Mouse (Mus musculus) limb, embryonic 12.5 days (tissue): Measurements from ENCODE around the gene Nrbp1. TPM values are rescaled to one million over a fixed set of nuclear protein-coding genes. Genes with fewer than 3 reads are reported as not detected.

Source experiments
- ATAC-seq: fragments of 200-750 bp; cut with Nextera tagmentation; 2 replicates; pipeline ENCODE4 v1.8.0; 2017; ENCODE audit warnings: low read depth, moderate TSS enrichment; ENCODE audit not compliant: insufficient number of reproducible peaks, insufficient read depth, low FRiP score, low TSS enrichment
- H3K27ac ChIP-seq: fragments of 300-500 bp; sonication (generic); 2 replicates; pipeline ENCODE4 v1.5.1; 2016; ENCODE audit warnings: mild to moderate bottlenecking, moderate library complexity
- H3K27me3 ChIP-seq: fragments of 300-500 bp; sonication (generic); 2 replicates; pipeline ENCODE4 v1.6.1; 2016; ENCODE audit warnings: mild to moderate bottlenecking, moderate library complexity
- H3K36me3 ChIP-seq: fragments of 300-500 bp; sonication (generic); 2 replicates; pipeline ENCODE4 v1.6.1; 2016; ENCODE audit warnings: mild to moderate bottlenecking, moderate library complexity
- H3K4me1 ChIP-seq: fragments of 300-500 bp; sonication (generic); replicated peaks from 2 replicates; pipeline ENCODE4 v1.6.1; 2016
- H3K4me2 ChIP-seq: fragments of 300-500 bp; sonication (generic); 2 replicates; pipeline ENCODE4 v1.6.1; 2016; ENCODE audit warnings: mild to moderate bottlenecking, moderate library complexity
- H3K4me3 ChIP-seq: fragments of 300-500 bp; sonication (generic); replicated peaks from 2 replicates; pipeline ENCODE4 v1.5.1; 2016; ENCODE audit warnings: mild to moderate bottlenecking
- H3K9ac ChIP-seq: fragments of 300-500 bp; sonication (generic); replicated peaks from 2 replicates; pipeline ENCODE4 v1.6.1; 2016; ENCODE audit warnings: mild to moderate bottlenecking, moderate library complexity
- H3K9me3 ChIP-seq: fragments of 300-500 bp; sonication (generic); 2 replicates; pipeline ENCODE4 v1.6.1; 2016; ENCODE audit warnings: mild to moderate bottlenecking, moderate library complexity
- WGBS: fragments of 180-500 bp; shearing (Covaris S2); methylation state at CpG from one replicate; pipeline ENCODE4 v1.1.7; 2016; 5-methylcytosine and 5-hydroxymethylcytosine counted together
- polyA plus RNA-seq: library from polyadenylated mRNA; unstranded; fragments of >200 nt; fragmentation: Nextera tagmentation; extraction: Ambion mirVana; gene quantifications from 2 replicates; pipeline ENCODE4 v1.2.1, GENCODE M21; 2016

Gene Nrbp1
- polyA plus RNA-seq: 128 and 138 TPM in 2 replicates

GRCm38 (mm10) chr5:31240637-31241521 lies at the start of gene Nrbp1, which contains the start of gene Gm9970:
Nrbp1 (plus strand) TSS chr5:31240864.
Gm9970 (minus strand) TSS chr5:31241232.
- peak; percentile 97 for ATAC-seq
- Histone ChIP-seq H3K4me1 (peaks cover 11% of the 10 kb centered on the region), H3K36me3 (peaks cover 23% of the 10 kb centered on the region), H3K27me3 (no peaks in the 10 kb centered on the region), H3K9ac (peak within 1 kb of the TSS; percentile 96), H3K4me2 (peak within 1 kb of the TSS; percentile 90), H3K9me3 (peaks cover 5% of the 10 kb centered on the region; the same call in 1 of the 2 replicates), H3K27ac (peak within 1 kb of the TSS; percentile 97), H3K4me3 (peak within 1 kb of the TSS; percentile 95)
- WGBS: under 1% methylated on average over 101 of the region's 103 CpGs

GRCm38 (mm10) chr5:31192045-31192938 lies 48.4 kb upstream of the Nrbp1 start:
- Histone ChIP-seq H3K27ac (peak overlapping the region; percentile 80), H3K9me3 (no peaks in the 10 kb centered on the region), H3K4me2 (peak overlapping the region; percentile 88), H3K9ac (peak overlapping the region; percentile 87), H3K4me3 (peak overlapping the region; percentile 87), H3K27me3 (no peaks in the 10 kb centered on the region), H3K4me1 (peaks cover 19% of the 10 kb centered on the region), H3K36me3 (peaks cover 69% of the 10 kb centered on the region)
- peak; percentile 46 for ATAC-seq
- WGBS: 13% methylated on average over 42 of the region's 42 CpGs

GRCm38 (mm10) chr5:31192939-31193630 lies 47.6 kb upstream of the Nrbp1 start, which contains the start of the genes Snx17 and Eif2b4:
Snx17 (plus strand) TSS chr5:31193227.
Eif2b4 (minus strand) TSS chr5:31193430.
- under 1% methylated on average over 48 of the region's 48 CpGs for WGBS
- H3K4me1 ChIP-seq: peaks cover 19% of the 10 kb centered on the region

GRCm38 (mm10) chr5:31193631-31194281 lies 46.9 kb upstream of the Nrbp1 start:
- 12% methylated on average over 25 of the region's 25 CpGs for WGBS
- Histone ChIP-seq H3K27ac (peak overlapping the region; percentile 86), H3K4me1 (peaks cover 19% of the 10 kb centered on the region), H3K4me3 (peak overlapping the region; percentile 87), H3K9me3 (no peaks in the 10 kb centered on the region), H3K36me3 (peaks cover 69% of the 10 kb centered on the region), H3K27me3 (no peaks in the 10 kb centered on the region), H3K4me2 (peak overlapping the region; percentile 88), H3K9ac (peak overlapping the region; percentile 87)
- no peak for ATAC-seq

More at GRCm38 (mm10) chr5:31192939-31193630, 47.6 kb upstream of the Nrbp1 start, which contains the start of the genes Snx17 and Eif2b4:
- Histone ChIP-seq H3K4me2 (peak within 1 kb of the TSS; percentile 88), H3K4me3 (peak within 1 kb of the TSS; percentile 87), H3K36me3 (peaks cover 69% of the 10 kb centered on the region), H3K27me3 (no peaks in the 10 kb centered on the region), H3K9me3 (no peaks in the 10 kb centered on the region), H3K9ac (peak within 1 kb of the TSS; percentile 87), H3K27ac (peak within 1 kb of the TSS; percentile 86)
- ATAC-seq: peak; percentile 96

GRCm38 (mm10) chr5:31194486-31195485 lies 45.9 kb upstream of the Nrbp1 start:
- H3K4me3 ChIP-seq: peak overlapping the region; percentile 87
- ATAC-seq: no peak
- peak overlapping the region; percentile 88 for H3K4me2 ChIP-seq
- H3K4me1 ChIP-seq: peaks cover 19% of the 10 kb centered on the region
- H3K9me3 ChIP-seq: no peaks in the 10 kb centered on the region
- no peak overlapping the region for H3K9ac ChIP-seq
- peaks cover 71% of the 10 kb centered on the region for H3K36me3 ChIP-seq
- no peak overlapping the region for H3K27ac ChIP-seq
- 91% methylated on average over 16 of the region's 16 CpGs for WGBS
- H3K27me3 ChIP-seq: no peaks in the 10 kb centered on the region

GRCm38 (mm10) chr5:31195671-31196070 lies 45.0 kb upstream of the Nrbp1 start:
- no peak overlapping the region for H3K9ac ChIP-seq
- H3K36me3 ChIP-seq: peaks cover 71% of the 10 kb centered on the region
- H3K27me3 ChIP-seq: no peaks in the 10 kb centered on the region
- peaks cover 24% of the 10 kb centered on the region for H3K4me1 ChIP-seq
- H3K4me2 ChIP-seq: no peak overlapping the region
- WGBS: 93% methylated on average over 4 of the region's 4 CpGs
- H3K27ac ChIP-seq: no peak overlapping the region
- no peak overlapping the region for H3K4me3 ChIP-seq
- ATAC-seq: no peak
- H3K9me3 ChIP-seq: peaks cover 5% of the 10 kb centered on the region

- Histone ChIP-seq H3K27ac (no peak overlapping the region), H3K27me3 (no peaks in the 10 kb centered on the region), H3K9ac (no peak overlapping the region), H3K9me3 (peaks cover 5% of the 10 kb centered on the region), H3K36me3 (peaks cover 68% of the 10 kb centered on the region), H3K4me2 (no peak overlapping the region), H3K4me3 (no peak overlapping the region), H3K4me1 (peaks cover 29% of the 10 kb centered on the region)
- WGBS: 92% methylated on average over 10 of the region's 10 CpGs
- ATAC-seq: no peak
Measured at GRCm38 (mm10) chr5:31196207-31196606, 44.5 kb upstream of the Nrbp1 start.

GRCm38 (mm10) chr5:31197072-31197471 lies 43.6 kb upstream of the Nrbp1 start:
- no peaks in the 10 kb centered on the region for H3K27me3 ChIP-seq
- no peak for ATAC-seq
- 0 out of 2 replicates have a peak overlapping the region, but pooled peaks have one; percentile 1 for H3K4me3 ChIP-seq
- H3K9me3 ChIP-seq: peaks cover 5% of the 10 kb centered on the region
- WGBS: 91% methylated on average over 12 of the region's 12 CpGs
- no peak overlapping the region for H3K4me2 ChIP-seq
- no peak overlapping the region for H3K9ac ChIP-seq
- no peak overlapping the region for H3K27ac ChIP-seq
- H3K36me3 ChIP-seq: peaks cover 65% of the 10 kb centered on the region
- peaks cover 23% of the 10 kb centered on the region for H3K4me1 ChIP-seq

GRCm38 (mm10) chr5:31198170-31198569 lies 42.5 kb upstream of the Nrbp1 start:
- H3K36me3 ChIP-seq: peaks cover 72% of the 10 kb centered on the region
- WGBS: 84% methylated on average over 9 of the region's 9 CpGs
- no peak for ATAC-seq
- H3K4me1 ChIP-seq: peaks cover 26% of the 10 kb centered on the region
- H3K4me3 ChIP-seq: no peak overlapping the region
- H3K9me3 ChIP-seq: peaks cover 5% of the 10 kb centered on the region
- H3K9ac ChIP-seq: no peak overlapping the region
- no peak overlapping the region for H3K4me2 ChIP-seq
- no peaks in the 10 kb centered on the region for H3K27me3 ChIP-seq
- H3K27ac ChIP-seq: no peak overlapping the region
